In the genomic region with DNA sequence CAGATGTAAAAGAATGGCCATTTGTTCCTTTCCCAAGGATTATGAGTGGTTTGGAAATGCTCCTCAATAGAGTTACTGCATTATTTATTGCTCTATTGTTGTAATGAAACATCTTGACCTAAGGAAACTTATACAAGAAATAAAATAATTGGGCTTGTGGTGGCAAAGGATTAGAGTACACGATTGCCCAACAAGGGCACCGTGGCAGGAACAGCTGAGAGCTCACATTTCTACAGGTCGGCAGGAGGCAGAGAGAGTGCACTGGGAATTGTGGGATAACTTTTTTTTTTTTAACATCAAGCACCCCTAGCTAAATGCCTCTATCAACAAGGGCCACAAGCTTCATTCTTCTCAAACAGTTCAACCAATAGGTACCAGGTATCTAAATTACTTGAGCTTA, we compare ENCODE assay signal across 24 mouse cellular contexts.
DNase-seq lines count a peak whose midpoint lies in the region; ATAC-seq and TF ChIP-seq lines count a peak whose summit lies in the region.
"Had no signal": no experiment of that assay in that cellular context is flagged by ENCODE, and none has a peak within 500 bp of the region (broad histone marks: within the 10 kb centered on the region; RNA-seq: fewer than 3 reads in every experiment).

No protein-coding gene starts in this region.

- no peak overlapping the region for H3K4me3 ChIP-seq in C2C12 (ENCODE audit: insufficient read depth, poor library complexity, severe bottlenecking)
- no peak overlapping the region for H3K4me3 ChIP-seq in myocyte
- H3K4me3 ChIP-seq in liver, embryonic 12.5 days, result no peak overlapping the region

- H3K36me3 ChIP-seq in C2C12 (ENCODE audit: control insufficient read depth, insufficient read depth), result no peaks in the 10 kb centered on the region
- H3K36me3 ChIP-seq in myocyte (ENCODE audit: control insufficient read depth, insufficient read depth), result no peaks in the 10 kb centered on the region
- H3K36me3 ChIP-seq in liver, embryonic 12.5 days, result no peaks in the 10 kb centered on the region
- H3K36me3 ChIP-seq: G1E had no signal

- H3K27me3 ChIP-seq in C2C12 (ENCODE audit: control insufficient read depth, insufficient read depth, insufficient read length), result no peaks in the 10 kb centered on the region
- H3K27me3 ChIP-seq in myocyte (ENCODE audit: control insufficient read depth, insufficient read depth, insufficient read length), result no peaks in the 10 kb centered on the region
- H3K27me3 ChIP-seq in liver, embryonic 12.5 days (replicated peaks), result no peaks in the 10 kb centered on the region
- H3K27me3 ChIP-seq: CH12.LX, Patski had no signal

- H3K4me1 ChIP-seq in liver, embryonic 12.5 days, result no peaks in the 10 kb centered on the region

- WGBS in liver, embryonic 12.5 days (ENCODE audit: insufficient replicate concordance), result 73% methylated on average over 3 of the region's 3 CpGs

- TF ChIP-seq CTCF in C2C12 (IDR thresholded peaks at IDR 0.05; ENCODE audit: control insufficient read depth, insufficient read depth, insufficient read length), result no peak

- DNase-seq in fat pad, adult 2 months (ENCODE audit: extremely low read depth, low read depth, low spot score), result peak; percentile 31
- DNase-seq in gonadal fat pad, adult 2 months (ENCODE audit: low read depth), result peak; percentile 26
- no peak for DNase-seq in Muller cell, postnatal 12 days (ENCODE audit: inconsistent ontology term)
- no peak for DNase-seq in lung, postnatal 4 days
- DNase-seq: adrenal gland, adult 2 months; adrenal gland, adult 8-10 months; adrenal gland, postnatal 10 days; adrenal gland, postnatal 14 days; adrenal gland, postnatal 25 days; adrenal gland, postnatal 36 days; B cell, adult 2 months; cerebellum, adult 11 months; cerebellum, adult 11-12 months; cerebellum, adult 18-20 months; cerebellum, adult 2 months; cerebellum, adult 8-10 months had no signal

- H3K27ac ChIP-seq in liver, embryonic 12.5 days, result no peak overlapping the region

- no peak overlapping the region for H3ac ChIP-seq in C2C12 (ENCODE audit: control insufficient read depth, insufficient read length, low read depth)
- no peak overlapping the region for H3ac ChIP-seq in myocyte (ENCODE audit: control insufficient read depth, insufficient read length)

- H3K9ac ChIP-seq in liver, embryonic 12.5 days, result no peak overlapping the region

- no peak for TF ChIP-seq POLR2A in myocyte (IDR thresholded peaks at IDR 0.05; ENCODE audit: insufficient read length, low read depth)

- H3K9me3 ChIP-seq in liver, embryonic 12.5 days (replicated peaks), result no peaks in the 10 kb centered on the region
- H3K9me3 ChIP-seq: G1E had no signal

- no peak for ATAC-seq in CD4-positive, CD25-positive, alpha-beta regulatory T cell, adult 4 months
- ATAC-seq in liver, embryonic 12.5 days, result no peak
- ATAC-seq: activated CD4-positive, CD25-positive, alpha-beta regulatory T cell, adult 4 months; Patski had no signal

- no peaks in the 10 kb centered on the region for H3K79me3 ChIP-seq in C2C12 (ENCODE audit: low read depth)

- no peaks in the 10 kb centered on the region for H3K79me2 ChIP-seq in C2C12 (ENCODE audit: control insufficient read depth, insufficient read depth)
- H3K79me2 ChIP-seq in myocyte (ENCODE audit: control insufficient read depth, insufficient read depth), result no peaks in the 10 kb centered on the region

- H3K4me2 ChIP-seq in myocyte (ENCODE audit: low read depth), result no peak overlapping the region
- no peak overlapping the region for H3K4me2 ChIP-seq in liver, embryonic 12.5 days

TF ChIP-seq in C2C12, 6 proteins besides CTCF, POLR2A, EP300 and RAD21:
- TF ChIP-seq MYOD1 (IDR thresholded peaks at IDR 0.05; ENCODE audit: control insufficient read depth, insufficient read length, low read depth) (peak; percentile 21), USF1 (IDR thresholded peaks at IDR 0.05; ENCODE audit: low read depth) (no peak), CEBPB (IDR thresholded peaks at IDR 0.05; ENCODE audit: low read depth) (peak; percentile 59), MYOG (IDR thresholded peaks at IDR 0.05; ENCODE audit: control insufficient read depth, extremely low read depth, insufficient read length) (no peak), MAX (IDR thresholded peaks at IDR 0.05) (no peak), FOSL1 (IDR thresholded peaks at IDR 0.05; ENCODE audit: insufficient read depth, low read length, poor library complexity, severe bottlenecking) (no peak)

TF ChIP-seq in myocyte, 11 proteins besides CTCF, POLR2A, EP300 and RAD21:
- no peak for TF ChIP-seq REST (IDR thresholded peaks at IDR 0.05; ENCODE audit: insufficient read depth, insufficient read length)
- TF ChIP-seq SRF (IDR thresholded peaks at IDR 0.05; ENCODE audit: control insufficient read depth, insufficient read length, low read depth), result no peak
- TF ChIP-seq TCF3 (IDR thresholded peaks at IDR 0.05; ENCODE audit: insufficient read length, low read depth), result peak; percentile 12
- TF ChIP-seq TCF12 (IDR thresholded peaks at IDR 0.05; ENCODE audit: insufficient read depth, poor library complexity, severe bottlenecking), result peak; percentile 3
- peak in 2 of 3 experiments; percentile 20 to 60 for TF ChIP-seq MYOG (IDR thresholded peaks at IDR 0.05; ENCODE audit: control insufficient read depth in 1 of 3, insufficient read depth in 1 of 3, insufficient read length in 2 of 3, low read depth in 2 of 3)
- no peak for TF ChIP-seq POLR2AphosphoS2 (IDR thresholded peaks at IDR 0.05; ENCODE audit: insufficient read length, low read depth)
- no peak for TF ChIP-seq MAX (IDR thresholded peaks at IDR 0.05; ENCODE audit: low read depth)
- peak; percentile 41 to 81 (median 80) for TF ChIP-seq MYOD1 (IDR thresholded peaks at IDR 0.05; ENCODE audit: control insufficient read depth in 1 of 3, insufficient read length in 2 of 3, low read depth in 2 of 3)
- peak; percentile 95 for TF ChIP-seq CEBPB (IDR thresholded peaks at IDR 0.05; ENCODE audit: insufficient read depth, poor library complexity, severe bottlenecking)
- no peak for TF ChIP-seq E2F4 (IDR thresholded peaks at IDR 0.05; ENCODE audit: insufficient read depth)
- TF ChIP-seq USF1 (IDR thresholded peaks at IDR 0.05; ENCODE audit: low read depth), result no peak
TF ChIP-seq in myocyte: peak in this region for 5.

Comparison
In these comparisons a context has a peak if more than half of its experiments do, and no peak if none do; other contexts are left out.
1. DNase-seq: peak in fat pad, adult 2 months (single experiment) and gonadal fat pad, adult 2 months (single experiment); none in Muller cell, postnatal 12 days (single experiment) and lung, postnatal 4 days (0 of 2).